Mouse (Mus musculus): Measurements from ENCODE around the gene Baiap2l2.

GRCm38 (mm10) chr15:79325742-79326141 is 40.4 kb upstream of the Baiap2l2 start:
- no peak for TF ChIP-seq CTCF (IDR thresholded peaks at IDR 0.05; ENCODE audit: insufficient read depth, low read depth, low read length)
- no peak for TF ChIP-seq POLR2A (IDR thresholded peaks at IDR 0.05; ENCODE audit: insufficient read depth, low read depth, low read length)

Data from olfactory bulb, adult 2 months (tissue).